Mouse (Mus musculus): ENCODE measurements at regions not wholly inside any gene's neighbourhood (a gene's known extent, or its start where the extent isn't known, plus 50 kb on each side); places are given as distances from the start of the nearest gene placed in this dataset.
A peak's percentile ranks its signal among the peaks of the same experiment; 100 is the strongest.

- H3K27me3 ChIP-seq: no peaks in the 10 kb centered on the region
- no peak overlapping the region for H3K4me2 ChIP-seq (replicated peaks)
- no peaks in the 10 kb centered on the region for H3K36me3 ChIP-seq
- H3K4me1 ChIP-seq: no peaks in the 10 kb centered on the region
- WGBS: 86% methylated on average over 5 of the region's 5 CpGs
- H3K9me3 ChIP-seq: no peaks in the 10 kb centered on the region
- no peak overlapping the region for H3K27ac ChIP-seq (replicated peaks)
- no peak overlapping the region for H3K4me3 ChIP-seq
- ATAC-seq (ENCODE audit: low FRiP score, low read depth): no peak
- H3K9ac ChIP-seq (replicated peaks): no peak overlapping the region
Measured at GRCm38 (mm10) chr1:183672521-183672920, 254.5 kb downstream of the Hhipl2 start.

GRCm38 (mm10) chr1:183677585-183677984 is 259.6 kb downstream of the Hhipl2 start:
- Histone ChIP-seq H3K36me3 (no peaks in the 10 kb centered on the region), H3K4me1 (no peaks in the 10 kb centered on the region), H3K27me3 (no peaks in the 10 kb centered on the region), H3K4me3 (no peak overlapping the region), H3K9ac (replicated peaks) (no peak overlapping the region), H3K27ac (replicated peaks) (no peak overlapping the region), H3K4me2 (replicated peaks) (no peak overlapping the region), H3K9me3 (no peaks in the 10 kb centered on the region)
- ATAC-seq (ENCODE audit: low FRiP score, low read depth): no peak
- WGBS: 87% methylated on average over 4 of the region's 4 CpGs

GRCm38 (mm10) chr1:183679949-183680348 is 261.9 kb downstream of the Hhipl2 start:
- WGBS: 79% methylated on average over 11 of the region's 11 CpGs
- no peak overlapping the region for H3K4me2 ChIP-seq (replicated peaks)
- no peaks in the 10 kb centered on the region for H3K27me3 ChIP-seq
- H3K36me3 ChIP-seq: no peaks in the 10 kb centered on the region
- H3K9me3 ChIP-seq: no peaks in the 10 kb centered on the region
- ATAC-seq (ENCODE audit: low FRiP score, low read depth): no peak
- no peaks in the 10 kb centered on the region for H3K4me1 ChIP-seq
- H3K4me3 ChIP-seq: no peak overlapping the region
- H3K27ac ChIP-seq (replicated peaks): no peak overlapping the region
- H3K9ac ChIP-seq (replicated peaks): no peak overlapping the region

GRCm38 (mm10) chr1:183686056-183686455 is 268.0 kb downstream of the Hhipl2 start:
- Histone ChIP-seq H3K9ac (replicated peaks) (no peak overlapping the region), H3K27ac (replicated peaks) (no peak overlapping the region), H3K4me2 (replicated peaks) (no peak overlapping the region), H3K4me3 (no peak overlapping the region), H3K27me3 (no peaks in the 10 kb centered on the region), H3K4me1 (no peaks in the 10 kb centered on the region), H3K9me3 (no peaks in the 10 kb centered on the region), H3K36me3 (no peaks in the 10 kb centered on the region)
- ATAC-seq (ENCODE audit: low FRiP score, low read depth): no peak
- 86% methylated on average over 5 of the region's 5 CpGs for WGBS

DNA sequence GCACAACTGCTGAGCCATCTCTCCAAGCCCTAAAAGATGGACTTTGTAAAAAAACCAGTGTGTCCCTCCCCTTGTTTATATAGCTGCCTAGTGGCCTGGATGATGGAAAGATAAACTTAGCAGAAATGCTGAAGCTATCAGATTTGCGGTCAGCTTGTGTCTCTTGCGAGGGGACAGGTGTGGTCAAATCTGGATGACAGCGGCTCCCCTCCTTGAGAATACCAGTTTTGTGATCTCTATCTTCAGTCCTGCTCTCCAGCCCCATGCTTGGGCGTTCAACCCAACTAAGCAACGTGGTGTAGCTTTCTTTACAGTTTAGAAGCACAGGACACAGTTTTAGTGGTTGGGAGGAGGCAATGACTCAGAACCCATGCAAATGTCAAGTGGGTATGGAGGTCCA is 274.7 kb downstream of the Hhipl2 start:
- no peak overlapping the region for H3K4me2 ChIP-seq (replicated peaks)
- H3K27ac ChIP-seq (replicated peaks): no peak overlapping the region
- no peaks in the 10 kb centered on the region for H3K36me3 ChIP-seq
- ATAC-seq (ENCODE audit: low FRiP score, low read depth): no peak
- no peaks in the 10 kb centered on the region for H3K9me3 ChIP-seq
- WGBS: 86% methylated on average over 5 of the region's 5 CpGs
- H3K9ac ChIP-seq (replicated peaks): no peak overlapping the region
- no peak overlapping the region for H3K4me3 ChIP-seq
- no peaks in the 10 kb centered on the region for H3K27me3 ChIP-seq
- H3K4me1 ChIP-seq: no peaks in the 10 kb centered on the region

- 84% methylated on average over 11 of the region's 11 CpGs for whole genome bisulfite sequencing
- no peak for ATAC-seq (ENCODE audit: low FRiP score, low read depth)
- H3K4me2 ChIP-seq (replicated peaks): no peak overlapping the region
Measured at GRCm38 (mm10) chr1:183699284-183699683, 281.3 kb downstream of the Hhipl2 start.

DNA sequence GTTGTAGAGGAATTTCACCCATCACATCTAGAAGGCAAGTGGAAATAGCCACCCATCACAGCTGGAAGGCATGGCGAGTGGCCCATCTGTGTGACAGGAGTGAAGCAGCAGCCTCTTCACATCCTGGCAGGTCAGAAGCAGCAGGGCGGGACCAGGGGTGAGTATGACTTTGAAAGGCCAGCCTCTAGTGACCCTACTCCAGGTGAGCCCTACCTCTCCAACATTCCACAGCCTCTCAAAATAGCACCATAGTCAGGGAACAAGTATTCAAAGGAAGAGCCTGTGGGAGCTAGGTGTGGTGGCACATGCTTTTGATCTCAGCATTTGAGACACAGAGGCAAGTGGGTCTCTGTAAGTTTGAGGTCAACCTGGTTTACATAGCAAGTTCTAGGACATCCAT is 284.9 kb downstream of the Hhipl2 start:
- WGBS: 94% methylated on average over 2 of the region's 2 CpGs
- no peak overlapping the region for H3K27ac ChIP-seq (replicated peaks)
- no peaks in the 10 kb centered on the region for H3K36me3 ChIP-seq
- H3K9ac ChIP-seq (replicated peaks): no peak overlapping the region
- no peak for ATAC-seq (ENCODE audit: low FRiP score, low read depth)
- H3K4me1 ChIP-seq: no peaks in the 10 kb centered on the region
- no peak overlapping the region for H3K4me3 ChIP-seq
- H3K9me3 ChIP-seq: no peaks in the 10 kb centered on the region
- no peaks in the 10 kb centered on the region for H3K27me3 ChIP-seq
- no peak overlapping the region for H3K4me2 ChIP-seq (replicated peaks)

More at GRCm38 (mm10) chr1:183699284-183699683, 281.3 kb downstream of the Hhipl2 start:
- no peak overlapping the region for H3K4me3 ChIP-seq
- no peaks in the 10 kb centered on the region for H3K4me1 ChIP-seq
- H3K9ac ChIP-seq (replicated peaks): no peak overlapping the region
- H3K27ac ChIP-seq (replicated peaks): no peak overlapping the region
- no peaks in the 10 kb centered on the region for H3K27me3 ChIP-seq
- no peaks in the 10 kb centered on the region for H3K36me3 ChIP-seq
- no peaks in the 10 kb centered on the region for H3K9me3 ChIP-seq

- H3K27ac ChIP-seq (replicated peaks): no peak overlapping the region
- no peak overlapping the region for H3K9ac ChIP-seq (replicated peaks)
- H3K4me3 ChIP-seq: no peak overlapping the region
- 81% methylated on average over 1 of the region's 1 CpGs for WGBS
- no peaks in the 10 kb centered on the region for H3K9me3 ChIP-seq
- H3K4me2 ChIP-seq (replicated peaks): no peak overlapping the region
- ATAC-seq (ENCODE audit: low FRiP score, low read depth): no peak
- H3K27me3 ChIP-seq: no peaks in the 10 kb centered on the region
- no peaks in the 10 kb centered on the region for H3K36me3 ChIP-seq
- no peaks in the 10 kb centered on the region for H3K4me1 ChIP-seq
Measured at GRCm38 (mm10) chr1:183712895-183713294, 294.9 kb downstream of the Hhipl2 start.

GRCm38 (mm10) chr1:183717060-183717459 is 296.0 kb upstream of the Dusp10 start:
- H3K4me2 ChIP-seq (replicated peaks): no peak overlapping the region
- peak; percentile 44; the same call in 1 of the 2 replicates for ATAC-seq (ENCODE audit: low FRiP score, low read depth)

DNA sequence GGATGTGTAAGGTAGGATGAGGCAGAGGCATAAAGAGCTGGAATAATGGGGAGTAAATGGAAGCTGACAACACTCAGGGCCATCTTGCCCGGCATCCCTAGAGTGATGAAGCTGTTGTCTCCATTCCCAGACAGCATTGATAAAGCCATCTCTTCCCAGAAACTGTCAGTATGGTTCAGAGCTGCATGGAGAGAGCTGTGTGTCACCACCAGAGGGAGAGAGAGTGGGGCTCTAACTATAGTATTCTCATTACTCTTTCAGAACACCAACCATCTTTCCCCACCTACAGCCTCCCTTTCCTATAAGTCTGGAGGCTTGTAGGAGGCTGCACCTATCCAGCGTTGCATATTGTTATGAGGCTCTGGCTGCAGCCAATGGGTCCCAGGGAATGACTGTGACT is 264.0 kb upstream of the Dusp10 start:
- Histone ChIP-seq H3K27me3 (no peaks in the 10 kb centered on the region), H3K4me2 (replicated peaks) (no peak overlapping the region), H3K4me1 (no peaks in the 10 kb centered on the region), H3K4me3 (no peak overlapping the region), H3K36me3 (no peaks in the 10 kb centered on the region), H3K9ac (replicated peaks) (no peak overlapping the region), H3K27ac (replicated peaks) (no peak overlapping the region), H3K9me3 (no peaks in the 10 kb centered on the region)
- 76% methylated on average over 2 of the region's 2 CpGs for WGBS
- no peak for ATAC-seq (ENCODE audit: low FRiP score, low read depth)

More at GRCm38 (mm10) chr1:183717060-183717459, 296.0 kb upstream of the Dusp10 start:
- no peaks in the 10 kb centered on the region for H3K9me3 ChIP-seq
- H3K36me3 ChIP-seq: no peaks in the 10 kb centered on the region
- no peaks in the 10 kb centered on the region for H3K4me1 ChIP-seq
- H3K4me3 ChIP-seq: no peak overlapping the region
- no peak overlapping the region for H3K9ac ChIP-seq (replicated peaks)
- 77% methylated on average over 1 of the region's 1 CpGs for WGBS
- no peak overlapping the region for H3K27ac ChIP-seq (replicated peaks)
- no peaks in the 10 kb centered on the region for H3K27me3 ChIP-seq

DNA sequence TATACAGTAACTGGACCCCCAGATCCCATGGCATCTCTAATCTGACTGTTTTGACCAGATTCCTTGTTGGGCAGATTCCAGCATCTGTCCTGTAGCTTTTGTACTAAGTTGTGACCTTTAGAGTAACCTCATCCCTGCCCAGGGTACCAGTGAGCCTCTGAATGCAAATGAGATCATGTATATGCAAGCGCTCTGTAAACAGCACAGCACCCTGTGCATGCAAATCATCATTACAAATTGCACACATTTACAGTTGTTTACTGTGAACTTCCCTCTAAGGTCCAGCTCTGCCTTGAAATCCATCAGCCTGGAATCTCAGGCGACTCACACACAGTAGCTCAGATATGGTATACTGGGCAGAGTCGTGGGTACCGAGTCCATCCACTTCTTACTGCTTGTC is 258.6 kb upstream of the Dusp10 start:
- no peak overlapping the region for H3K27ac ChIP-seq (replicated peaks)
- no peaks in the 10 kb centered on the region for H3K4me1 ChIP-seq
- H3K9ac ChIP-seq (replicated peaks): no peak overlapping the region
- H3K27me3 ChIP-seq: no peaks in the 10 kb centered on the region
- no peak overlapping the region for H3K4me2 ChIP-seq (replicated peaks)
- ATAC-seq (ENCODE audit: low FRiP score, low read depth): no peak
- no peaks in the 10 kb centered on the region for H3K9me3 ChIP-seq
- no peak overlapping the region for H3K4me3 ChIP-seq
- WGBS: 84% methylated on average over 4 of the region's 4 CpGs
- H3K36me3 ChIP-seq: no peaks in the 10 kb centered on the region

GRCm38 (mm10) chr1:183756716-183757115 is 256.4 kb upstream of the Dusp10 start:
- no peak for ATAC-seq (ENCODE audit: low FRiP score, low read depth)
- WGBS: 82% methylated on average over 8 of the region's 8 CpGs
- H3K36me3 ChIP-seq: no peaks in the 10 kb centered on the region
- H3K9me3 ChIP-seq: no peaks in the 10 kb centered on the region
- no peak overlapping the region for H3K9ac ChIP-seq (replicated peaks)
- H3K4me2 ChIP-seq (replicated peaks): no peak overlapping the region
- no peaks in the 10 kb centered on the region for H3K4me1 ChIP-seq
- no peaks in the 10 kb centered on the region for H3K27me3 ChIP-seq
- no peak overlapping the region for H3K27ac ChIP-seq (replicated peaks)
- no peak overlapping the region for H3K4me3 ChIP-seq

DNA sequence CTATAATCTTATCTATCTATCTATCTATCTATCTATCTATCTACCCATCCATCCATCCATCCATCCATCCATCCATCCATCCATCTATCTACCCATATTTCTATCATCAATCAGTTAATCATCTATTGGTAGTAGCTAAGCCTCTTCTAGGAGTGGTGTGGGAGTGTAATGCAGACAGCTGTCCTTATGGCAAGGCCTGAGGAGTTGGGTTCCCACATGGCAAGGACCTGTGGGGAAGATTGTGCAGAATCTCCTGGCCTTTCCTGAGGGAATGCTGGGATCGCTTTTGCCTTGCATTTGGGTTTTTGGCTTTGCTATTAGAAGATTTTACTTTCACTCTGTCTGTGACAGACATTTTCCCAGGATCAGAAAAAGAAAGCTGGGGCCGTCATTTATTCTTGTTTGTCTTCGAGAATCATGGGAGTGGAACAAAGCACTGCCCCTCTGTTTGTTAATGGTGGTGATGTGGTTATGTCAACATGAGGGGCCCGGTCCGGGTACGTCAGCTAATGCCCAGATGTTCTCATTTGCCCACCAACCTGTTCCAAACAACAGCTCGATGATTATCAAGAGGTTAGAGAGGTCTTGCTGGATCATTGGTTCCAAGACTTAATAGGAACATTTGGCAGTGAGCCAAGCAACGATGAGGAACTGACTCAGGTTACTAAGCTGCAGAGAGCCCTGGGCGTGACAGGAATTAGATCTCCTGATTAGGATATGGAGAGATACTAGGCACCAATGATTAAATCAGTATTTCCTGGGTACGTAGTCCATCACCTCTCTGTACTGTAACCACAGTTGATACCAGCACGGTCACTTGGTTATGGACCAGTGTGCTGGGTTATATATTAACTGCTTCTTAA is 249.0 kb upstream of the Dusp10 start:
- no peak for ATAC-seq (ENCODE audit: low FRiP score, low read depth)
- no peaks in the 10 kb centered on the region for H3K9me3 ChIP-seq
- H3K27ac ChIP-seq (replicated peaks): no peak overlapping the region
- H3K36me3 ChIP-seq: no peaks in the 10 kb centered on the region
- WGBS: 65% methylated on average over 11 of the region's 11 CpGs
- no peaks in the 10 kb centered on the region for H3K4me1 ChIP-seq
- H3K27me3 ChIP-seq: no peaks in the 10 kb centered on the region
- H3K4me3 ChIP-seq: no peak overlapping the region
- no peak overlapping the region for H3K4me2 ChIP-seq (replicated peaks)
- H3K9ac ChIP-seq (replicated peaks): no peak overlapping the region
